Mouse (Mus musculus) cerebellum, postnatal 14 days (tissue): ENCODE data around the gene Tssk2.

ENCODE experiments used
- DNase-seq, 2 experiments: peaks; one replicate each; pipeline ENCODE4 v3.0.0; 2021; ENCODE audit warnings: mixed read lengths in 2 of 2

Gene Tssk2

GRCm38 (mm10) chr16:17898462-17898861 lies at the start of gene Tssk2, which contains the start of gene Dgcr2:
TSS of gene Tssk2 (plus strand) at chr16:17898637.
TSS of gene Dgcr2 (minus strand) at chr16:17898562.
- DNase-seq = no peak

DNA sequence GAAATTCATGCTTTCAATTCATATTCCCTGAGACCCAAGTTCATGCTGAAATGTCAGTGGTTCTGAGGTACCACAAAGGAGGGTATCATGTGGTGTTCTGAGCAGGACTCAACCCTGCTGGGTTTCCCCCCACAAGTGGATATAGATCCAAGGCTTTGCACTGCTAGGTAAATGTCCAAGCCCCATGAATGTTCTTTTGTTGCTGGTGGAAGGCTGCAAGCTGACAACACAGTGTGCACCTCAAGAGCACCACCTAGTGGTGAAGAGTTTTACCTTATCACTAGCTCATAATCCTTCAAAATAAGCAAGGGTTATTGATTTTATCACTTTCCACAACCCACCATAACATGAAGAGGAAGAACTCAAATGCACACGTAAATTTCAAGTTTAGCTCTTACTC lies 49.5 kb upstream of the Tssk2 start:
- DNase-seq = peak; percentile 86 to 90

- no peak for DNase-seq
Measured at GRCm38 (mm10) chr16:17849486-17849885, 49.0 kb upstream of the Tssk2 start.

DNA sequence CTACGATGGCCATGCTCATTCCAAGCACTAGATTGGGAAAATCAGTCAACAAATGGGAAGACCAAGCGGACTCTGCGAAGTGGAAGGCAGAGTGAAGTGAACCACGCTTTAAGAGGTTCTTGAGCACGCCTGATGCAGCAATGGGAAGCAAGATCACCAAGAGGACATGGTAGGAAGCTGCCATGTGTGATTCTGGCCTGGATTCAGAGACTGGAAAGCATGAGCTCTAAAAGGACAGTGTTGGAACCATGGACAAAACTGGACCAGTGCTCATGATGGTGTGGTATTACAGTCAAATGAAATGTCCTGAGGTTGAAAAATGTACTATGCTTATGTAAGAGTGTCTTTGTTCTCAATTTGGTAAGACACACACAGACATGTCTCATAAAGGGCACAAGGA lies 47.1 kb upstream of the Tssk2 start:
- no peak for DNase-seq

- DNase-seq = peak; percentile 88 to 94
Measured at GRCm38 (mm10) chr16:17851860-17852259, 46.6 kb upstream of the Tssk2 start.

DNA sequence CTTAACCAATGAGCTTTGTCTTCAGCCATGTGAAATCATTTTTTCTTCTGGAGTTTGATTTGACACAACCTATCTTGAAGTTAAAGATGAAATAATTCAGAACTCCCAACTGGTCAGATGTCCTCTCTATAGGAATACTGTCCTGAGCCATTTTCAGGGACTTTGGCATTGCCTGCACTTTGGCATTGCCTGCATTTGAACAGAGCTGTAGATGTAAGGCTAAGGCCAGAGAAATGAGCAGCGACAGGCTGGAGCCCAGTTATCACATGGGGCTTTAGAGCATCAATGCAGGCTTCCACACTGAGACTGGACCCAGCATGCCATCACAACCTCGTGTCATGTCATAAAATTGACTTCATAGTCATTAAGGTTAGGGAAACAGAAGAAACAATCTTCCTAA lies 45.2 kb upstream of the Tssk2 start:
- DNase-seq = no peak

DNA sequence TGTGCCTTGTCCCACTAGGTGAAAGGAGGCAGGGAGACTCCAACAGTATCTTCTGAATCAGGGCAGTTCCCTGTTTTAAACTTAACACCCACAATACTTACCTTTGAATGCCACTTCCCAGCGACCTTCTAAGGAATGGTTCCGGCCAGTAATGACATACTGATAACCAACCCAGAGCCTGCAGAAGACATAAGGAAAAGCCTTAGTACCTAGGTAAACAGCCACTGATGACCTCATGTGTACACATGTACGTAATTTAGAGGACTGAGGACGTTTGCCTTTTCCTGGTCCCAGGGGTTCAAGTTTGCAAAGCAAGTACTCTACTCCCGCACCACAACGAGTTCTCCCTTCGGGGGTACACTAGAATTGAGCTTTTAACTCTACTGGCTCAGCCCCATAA lies 41.3 kb upstream of the Tssk2 start:
- DNase-seq = no peak

- DNase-seq = peak; percentile 60 to 74
Measured at GRCm38 (mm10) chr16:17858592-17858991, 39.8 kb upstream of the Tssk2 start.

DNA sequence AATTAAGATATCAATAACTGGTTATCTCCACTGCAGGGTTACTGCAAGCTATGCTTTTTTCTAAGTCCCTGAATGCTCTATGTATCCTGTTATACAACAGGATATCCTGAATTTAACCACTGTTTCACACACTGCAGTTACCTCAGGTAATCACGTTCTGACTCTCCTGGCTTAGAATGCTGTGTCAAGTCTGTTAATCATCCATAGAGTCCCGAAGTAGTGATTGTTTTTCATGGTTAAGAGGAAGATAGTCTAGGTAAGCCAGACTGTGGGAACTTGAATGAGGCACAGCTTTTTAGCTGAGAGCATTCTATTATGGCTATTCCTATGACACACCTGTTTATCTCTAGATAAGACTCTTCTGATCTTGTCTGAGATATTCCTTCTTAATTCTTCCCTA lies 33.1 kb upstream of the Tssk2 start:
- DNase-seq = no peak

GRCm38 (mm10) chr16:17865770-17866169 lies 32.7 kb upstream of the Tssk2 start:
- no peak for DNase-seq

DNA sequence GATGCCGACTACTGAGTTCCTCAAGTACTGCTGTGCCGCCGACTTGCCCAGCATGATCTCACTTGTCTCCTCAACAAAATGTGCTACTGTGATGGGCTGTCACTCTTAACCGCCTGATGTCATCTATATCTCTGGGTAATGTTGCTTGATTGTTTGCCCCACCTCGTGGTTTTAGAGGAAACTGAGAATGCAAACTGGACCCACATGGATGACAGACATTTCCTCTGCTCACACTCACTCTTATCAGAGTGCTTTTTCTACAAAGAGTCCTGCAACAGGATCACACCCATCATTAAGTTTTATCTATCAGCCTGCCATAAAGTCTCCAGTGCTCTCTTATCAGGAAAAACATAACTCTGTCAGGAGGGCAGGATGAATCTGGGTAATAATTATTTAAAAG lies 27.2 kb upstream of the Tssk2 start:
- DNase-seq = no peak

DNA sequence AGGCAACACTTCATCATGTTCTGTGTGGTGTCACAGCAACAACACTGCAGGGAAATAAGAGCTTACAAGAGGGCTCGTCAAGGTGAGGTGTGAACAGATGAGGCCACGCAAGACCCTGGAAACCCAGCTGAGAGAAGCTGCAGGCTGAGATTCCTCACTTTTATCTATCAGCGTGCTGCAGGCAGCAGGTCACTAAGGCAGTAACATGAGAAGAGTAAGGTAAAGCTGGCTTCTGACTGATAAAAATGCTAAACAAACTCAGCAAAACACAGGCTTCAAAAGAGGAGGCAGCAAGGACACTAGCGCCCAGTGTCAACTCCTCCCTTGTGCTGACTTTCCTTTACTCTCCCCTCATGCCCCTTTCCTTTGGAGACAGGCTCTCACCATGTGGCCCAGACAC lies 25.4 kb upstream of the Tssk2 start:
- DNase-seq = no peak

GRCm38 (mm10) chr16:17875174-17875573 lies 23.3 kb upstream of the Tssk2 start:
- DNase-seq = no peak

DNA sequence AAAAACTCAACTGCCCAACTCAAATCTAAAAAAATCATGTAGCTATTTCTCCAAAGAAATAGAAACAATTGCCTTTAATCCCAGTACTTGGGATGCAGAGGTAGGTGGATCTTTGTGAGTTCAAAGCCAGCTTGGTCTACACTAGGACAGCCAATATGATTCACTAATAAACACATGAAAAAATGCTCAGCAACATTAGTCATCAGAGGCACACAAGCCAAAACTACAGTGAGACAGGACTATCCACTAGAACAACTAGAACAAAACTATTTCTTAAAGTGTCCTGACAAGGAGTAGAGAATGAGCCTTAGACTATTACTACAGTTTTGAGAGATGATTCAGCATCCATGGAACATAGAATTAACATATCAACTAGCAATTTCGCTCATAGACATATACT lies 22.3 kb upstream of the Tssk2 start:
- no peak for DNase-seq

DNA sequence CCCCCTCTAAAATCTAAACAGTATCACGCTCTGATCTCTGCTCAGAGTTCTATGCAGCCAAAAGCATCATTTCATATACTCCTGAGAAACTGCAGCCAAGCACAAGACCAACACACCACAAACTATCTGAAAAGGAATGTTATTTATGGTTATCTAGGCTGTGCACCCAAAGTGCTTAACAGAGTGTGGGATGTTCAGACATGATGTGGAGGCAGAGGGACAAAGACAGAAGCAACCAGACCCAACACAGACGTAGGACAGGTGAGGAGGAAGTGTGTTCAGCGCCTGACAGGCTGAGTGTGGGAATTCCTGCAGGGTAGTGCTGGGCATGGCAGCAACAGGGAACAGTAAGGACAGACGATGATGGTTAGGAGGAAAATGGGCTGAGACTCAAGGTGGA lies 18.9 kb upstream of the Tssk2 start:
- no peak for DNase-seq

DNA sequence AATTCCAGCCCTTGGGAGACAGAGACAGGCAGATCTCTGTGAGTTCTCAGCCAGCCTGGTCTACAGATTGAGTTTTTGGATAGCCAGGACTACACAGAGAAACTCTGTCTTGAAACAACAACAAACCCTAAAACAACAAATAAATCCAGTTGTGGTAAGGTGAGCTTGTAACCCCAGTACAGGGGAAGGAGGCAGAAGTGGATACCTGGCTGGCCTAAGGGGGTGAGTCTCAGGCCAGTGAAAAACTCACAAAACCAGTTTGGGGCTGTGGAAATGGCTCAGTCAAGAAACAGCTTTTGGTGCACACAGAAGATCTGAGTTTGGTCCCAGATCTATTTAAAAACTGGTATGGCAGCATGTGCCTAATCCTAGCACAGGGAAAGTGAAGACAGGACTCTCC lies 16.2 kb upstream of the Tssk2 start:
- DNase-seq = no peak

DNA sequence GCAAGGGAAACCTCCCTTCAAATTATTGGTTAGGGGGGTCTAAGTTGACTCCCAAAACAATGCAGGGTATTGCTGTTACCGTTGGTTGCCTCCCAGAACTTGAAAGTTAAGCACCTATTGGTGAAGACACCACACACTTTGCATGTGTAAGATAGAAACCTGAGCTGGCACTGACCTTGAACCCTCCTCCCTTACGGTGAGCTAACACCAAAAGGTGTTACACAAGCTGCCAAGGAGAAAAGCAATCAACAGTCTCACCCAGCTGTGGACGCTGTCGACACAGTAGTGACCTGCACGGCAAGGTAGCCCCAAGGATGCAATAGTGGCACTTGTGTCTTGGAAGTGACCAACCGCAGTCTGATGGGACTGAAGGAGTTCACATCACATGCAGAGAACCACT lies 14.3 kb upstream of the Tssk2 start:
- DNase-seq = no peak

GRCm38 (mm10) chr16:17889689-17890341 lies 8.6 kb upstream of the Tssk2 start:
- DNase-seq = peak; percentile 45 to 56

- DNase-seq = peak; percentile 28 to 40
Measured at GRCm38 (mm10) chr16:17890342-17890727, 8.1 kb upstream of the Tssk2 start.

DNA sequence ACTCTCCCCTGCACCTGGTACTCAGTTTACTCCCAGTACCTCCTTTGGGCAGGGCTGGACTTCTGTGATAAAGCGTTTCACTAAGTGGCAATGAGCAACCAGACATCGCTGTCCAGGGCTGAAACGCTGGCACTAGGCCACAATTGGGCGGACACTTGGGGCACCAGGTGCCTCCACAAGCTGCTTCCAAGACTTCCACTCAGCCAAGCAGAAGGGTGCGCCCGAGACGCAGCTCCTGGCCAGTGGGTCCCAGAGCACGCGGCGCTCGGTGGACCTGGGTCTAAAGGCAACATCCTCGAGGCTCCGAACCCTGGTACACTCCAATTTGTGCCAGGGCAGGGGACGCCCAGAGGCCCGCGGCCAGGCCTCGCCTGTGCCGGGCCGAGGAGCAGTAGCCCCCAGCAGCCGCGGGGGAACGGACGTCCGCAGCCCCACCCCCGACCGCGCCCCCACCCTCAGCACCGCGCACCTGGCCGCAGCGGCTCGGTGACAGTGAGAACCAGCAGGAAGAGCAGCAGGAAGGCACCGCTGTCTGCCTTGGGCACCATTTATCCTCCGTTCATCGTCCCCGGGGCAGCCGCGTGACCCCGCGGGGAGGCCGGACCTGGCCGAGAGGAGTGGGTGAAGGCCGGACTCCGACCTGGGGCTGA lies 7.4 kb upstream of the Tssk2 start:
- DNase-seq = peak; percentile 95 to 98

- DNase-seq = peak; percentile 100
Measured at GRCm38 (mm10) chr16:17891567-17891959, 6.9 kb upstream of the Tssk2 start, which contains the start of gene Gm20518. TSS of gene Gm20518 (minus strand) at chr16:17891671.

GRCm38 (mm10) chr16:17892606-17893005 lies 5.8 kb upstream of the Tssk2 start:
- DNase-seq = peak; percentile 94 to 96

DNA sequence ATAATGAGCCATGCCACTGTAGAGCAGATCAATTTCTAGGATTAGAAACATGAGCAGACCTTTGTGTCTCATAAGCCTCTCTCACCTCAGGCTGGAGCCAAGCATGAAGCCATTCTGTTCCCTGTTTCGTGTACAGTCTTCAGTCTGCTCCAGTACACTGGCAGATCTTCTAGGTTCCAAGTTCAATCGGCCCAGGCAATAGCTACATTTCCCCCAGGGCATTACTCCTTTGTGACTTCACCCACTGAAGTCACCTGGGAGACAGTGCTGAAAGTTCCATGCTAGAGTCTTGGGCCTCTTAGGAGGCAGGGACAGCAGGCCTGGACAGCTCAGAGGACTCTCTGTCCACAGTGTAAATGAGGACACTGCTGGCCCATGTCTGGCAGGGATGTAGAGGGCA lies 4.5 kb upstream of the Tssk2 start, which contains the start of gene Tssk1:
TSS of gene Tssk1 (plus strand) at position 301 of the 400 bp plus-strand sequence.
- DNase-seq = no peak

- DNase-seq = no peak
Measured at GRCm38 (mm10) chr16:17896091-17896490, 2.3 kb upstream of the Tssk2 start.
